Mouse (Mus musculus): Measurements from ENCODE around the gene Ina. TPM values are rescaled to one million over a fixed set of nuclear protein-coding genes. Genes with fewer than 3 reads are reported as not detected.

Gene Ina
- total RNA-seq, 2 experiments from 2014 or later, result 208 to 220 TPM

DNA sequence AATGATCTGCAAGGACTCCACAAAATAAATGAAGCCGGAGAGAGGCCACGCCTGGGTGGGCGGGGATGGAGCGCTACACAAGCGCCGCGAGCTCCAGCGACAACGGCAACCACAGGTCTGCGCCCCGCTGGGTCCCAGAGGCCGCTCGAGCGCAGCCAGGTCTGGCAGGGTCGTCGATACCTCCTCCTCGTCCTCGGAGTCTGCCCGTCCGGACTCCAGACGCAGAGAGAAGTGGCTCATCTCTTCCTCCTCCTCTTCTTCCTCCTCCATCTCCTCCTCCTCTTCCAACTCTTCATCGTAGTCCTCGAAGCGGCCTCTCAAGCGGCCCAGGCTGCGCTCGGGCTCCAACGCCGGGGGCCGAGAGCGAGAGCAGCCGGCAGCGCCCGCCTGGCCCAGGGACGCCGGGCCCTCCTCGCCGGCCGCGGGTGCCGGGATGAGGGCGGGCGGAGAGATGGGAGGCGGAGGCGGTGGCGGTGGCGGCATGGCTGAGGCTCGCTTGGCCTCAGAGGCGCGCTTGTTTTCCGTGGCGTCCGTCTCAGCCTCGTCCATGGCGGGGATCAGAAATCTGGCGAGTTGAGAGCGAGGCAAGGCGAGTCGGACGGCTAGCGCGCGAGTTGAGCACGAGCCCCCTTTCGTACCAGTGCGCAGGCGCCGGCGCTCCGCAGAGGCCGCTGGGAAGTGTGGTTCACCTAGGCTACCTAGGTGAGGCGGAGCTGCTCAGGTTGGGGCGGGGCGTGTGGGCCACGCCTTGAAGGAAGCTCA lies 36.0 kb downstream of the Ina start, which contains the start of gene Pcgf6:
Pcgf6 (minus strand) TSS at position 636 of the 762 bp plus-strand sequence.
- DNase-seq (ENCODE audit: low spot score in 2 of 2), result peak; percentile 86 to 88

GRCm38 (mm10) chr19:47052927-47053326 lies 38.4 kb downstream of the Ina start:
- no peak for DNase-seq (ENCODE audit: low spot score in 2 of 2)

GRCm38 (mm10) chr19:47053471-47053870 lies 39.0 kb downstream of the Ina start:
- DNase-seq (ENCODE audit: low spot score in 2 of 2), result no peak

GRCm38 (mm10) chr19:47057684-47058083 lies 43.2 kb downstream of the Ina start:
- no peak for DNase-seq (ENCODE audit: low spot score in 2 of 2)

GRCm38 (mm10) chr19:47065860-47066259 lies 51.4 kb downstream of the Ina start:
- DNase-seq (ENCODE audit: low spot score in 2 of 2), result no peak

DNA sequence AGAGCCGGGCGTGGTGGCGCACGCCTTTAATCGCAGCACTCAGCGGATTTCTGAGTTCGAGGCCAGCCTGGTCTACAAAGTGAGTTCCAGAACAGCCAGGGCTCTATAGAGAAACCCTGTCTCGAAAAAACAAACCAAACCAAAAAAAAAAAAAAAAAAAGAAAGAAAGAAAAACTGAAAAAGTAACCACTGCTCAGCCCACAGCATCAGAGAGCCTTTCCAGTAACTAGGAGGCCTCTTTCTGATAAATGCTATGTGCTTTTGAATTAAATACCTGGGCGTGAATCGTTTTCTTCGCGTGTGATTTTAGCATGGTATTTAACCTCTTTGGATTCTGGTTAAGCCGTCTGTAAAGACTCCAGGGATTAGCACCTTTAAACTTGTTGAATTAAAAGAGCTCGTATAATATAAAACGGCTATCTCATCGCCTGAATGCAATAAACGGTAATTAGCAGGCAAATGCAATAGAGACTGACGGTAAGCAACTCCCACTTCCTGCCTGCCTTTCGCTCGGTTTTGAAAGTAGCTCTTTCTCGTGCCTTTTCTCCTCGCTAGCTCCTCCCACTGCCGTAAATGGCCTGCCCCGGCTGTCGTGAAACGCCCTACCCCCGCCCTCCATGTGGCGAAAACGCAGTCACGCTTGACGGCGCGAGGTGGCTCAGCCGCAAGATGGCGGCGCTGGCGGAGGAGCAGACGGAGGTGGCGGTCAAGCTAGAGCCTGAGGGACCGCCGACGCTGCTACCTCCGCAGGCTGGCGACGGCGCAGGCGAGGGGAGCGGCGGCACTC lies 52.8 kb downstream of the Ina start, which contains the start of gene Taf5:
Taf5 (plus strand) TSS at position 651 of the 787 bp plus-strand sequence.
- peak; percentile 97 to 98 for DNase-seq (ENCODE audit: low spot score in 2 of 2)

DNA sequence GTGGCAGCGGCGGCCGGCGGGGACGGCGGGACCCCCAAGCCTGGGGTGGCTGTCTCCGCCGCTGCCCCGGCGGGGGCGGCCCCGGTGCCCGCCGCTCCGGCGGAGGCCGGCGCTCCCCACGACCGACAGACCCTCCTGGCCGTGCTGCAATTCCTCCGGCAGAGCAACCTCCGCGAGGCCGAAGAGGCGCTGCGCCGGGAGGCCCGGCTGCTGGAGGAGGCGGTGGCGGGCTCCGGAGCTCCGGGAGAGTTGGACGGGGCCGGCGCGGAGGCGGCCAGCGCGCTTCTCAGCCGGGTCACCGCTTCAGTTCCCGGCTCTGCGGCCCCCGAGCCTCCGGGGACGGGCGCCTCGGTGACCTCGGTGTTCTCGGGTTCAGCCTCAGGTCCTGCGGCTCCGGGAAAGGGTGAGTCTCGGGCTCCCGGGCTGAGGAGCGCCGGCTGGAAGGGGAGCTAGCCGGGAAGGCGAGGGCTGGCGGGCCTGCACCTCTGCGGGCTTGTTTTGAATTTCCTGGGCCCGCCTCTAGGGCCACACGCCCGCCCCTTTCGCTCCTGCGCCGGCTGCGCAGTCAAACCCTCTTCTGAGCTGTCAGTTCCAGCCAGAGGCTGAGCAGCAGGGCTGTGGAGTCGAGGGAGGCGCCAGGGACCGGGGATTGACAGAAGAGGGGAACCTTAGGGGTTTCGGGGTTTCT lies 53.6 kb downstream of the Ina start:
- DNase-seq (ENCODE audit: low spot score in 2 of 2), result peak; percentile 73 to 86

Other genes starting within 250 kb of the Ina start
- 10 to 100 TPM; 78.9 to 82.6 TPM for gene Nt5c2, start 455 bp downstream of the Ina start, total RNA-seq (2021)
- gene Pcgf6, start 36.2 kb downstream of the Ina start, total RNA-seq (2021), result 10 to 100 TPM; 17.3 to 19.0 TPM
- 1 to 10 TPM; 6.4 to 6.9 TPM for gene Taf5, start 53.0 kb downstream of the Ina start, total RNA-seq (2021)
- gene Usmg5, start 75.9 kb downstream of the Ina start, total RNA-seq (2021), result 100 to 1,000 TPM; 757 to 769 TPM
- 10 to 100 TPM; 15.3 to 16.3 TPM for gene Pdcd11, start 76.1 kb downstream of the Ina start, total RNA-seq (2021)
- 1 to 10 TPM; 8.2 to 9.5 TPM for gene Calhm2, start 123.6 kb downstream of the Ina start, total RNA-seq (2021)
- gene Calhm1, start 129.6 kb downstream of the Ina start, total RNA-seq (2021), result not detected
- not detected for gene Calhm3, start 143.1 kb downstream of the Ina start, total RNA-seq (2021)
- 100 to 1,000 TPM; 183 to 194 TPM for gene Neurl1a, start 164.1 kb downstream of the Ina start, total RNA-seq (2021)

All from left cerebral cortex, adult 18-20 months (tissue).